ENCODE assay signal across 23 mouse cellular contexts in genomic region chr13:59950281-59950680, GRCm38 (mm10).
DNase-seq lines count a peak whose midpoint lies in the region; ATAC-seq and TF ChIP-seq lines count a peak whose summit lies in the region.
"Had no signal": no experiment of that assay in that cellular context is flagged by ENCODE, and none has a peak within 500 bp of the region (broad histone marks: within the 10 kb centered on the region; RNA-seq: fewer than 3 reads in every experiment).

No protein-coding gene starts in this region.

- WGBS in intestine, embryonic 16.5 days: 83% methylated on average over 3 of the region's 3 CpGs
- 87% methylated on average over 3 of the region's 3 CpGs for WGBS in intestine, embryonic 15.5 days
- 86% methylated on average over 3 of the region's 3 CpGs for WGBS in kidney, embryonic 14.5 days
- WGBS in intestine, postnatal 0 days: 70% methylated on average over 3 of the region's 3 CpGs

- TF ChIP-seq CTCF in intestine, postnatal 0 days (IDR thresholded peaks at IDR 0.05; ENCODE audit: low read depth): no peak

- no peaks in the 10 kb centered on the region for H3K9me3 ChIP-seq in intestine, embryonic 16.5 days (ENCODE audit: control insufficient read depth, low read length)
- no peaks in the 10 kb centered on the region for H3K9me3 ChIP-seq in intestine, embryonic 15.5 days
- H3K9me3 ChIP-seq in kidney, embryonic 14.5 days (ENCODE audit: control insufficient read depth, low read length): no peaks in the 10 kb centered on the region
- H3K9me3 ChIP-seq in intestine, postnatal 0 days (ENCODE audit: control insufficient read depth): no peaks in the 10 kb centered on the region
- H3K9me3 ChIP-seq: forebrain, embryonic 13.5 days; heart, embryonic 12.5 days; limb, embryonic 13.5 days; liver, embryonic 13.5 days; megakaryocyte, embryonic 14.5 days; midbrain, embryonic 13.5 days had no signal

- no peaks in the 10 kb centered on the region for H3K27me3 ChIP-seq in intestine, embryonic 16.5 days (replicated peaks; ENCODE audit: control insufficient read depth, insufficient read depth, low read length)
- H3K27me3 ChIP-seq in intestine, embryonic 15.5 days (replicated peaks): no peaks in the 10 kb centered on the region
- no peaks in the 10 kb centered on the region for H3K27me3 ChIP-seq in kidney, embryonic 14.5 days (ENCODE audit: control insufficient read depth, insufficient read depth, low read length)
- H3K27me3 ChIP-seq in intestine, postnatal 0 days (replicated peaks; ENCODE audit: control insufficient read depth, insufficient read depth, low read length): no peaks in the 10 kb centered on the region
- H3K27me3 ChIP-seq: forebrain, embryonic 13.5 days; heart, embryonic 12.5 days; limb, embryonic 13.5 days; liver, embryonic 13.5 days; megakaryocyte, embryonic 14.5 days; midbrain, embryonic 13.5 days had no signal

- no peaks in the 10 kb centered on the region for H3K36me3 ChIP-seq in intestine, embryonic 16.5 days (ENCODE audit: control insufficient read depth, insufficient read depth, low read length)
- H3K36me3 ChIP-seq in intestine, embryonic 15.5 days: no peaks in the 10 kb centered on the region
- no peaks in the 10 kb centered on the region for H3K36me3 ChIP-seq in kidney, embryonic 14.5 days (ENCODE audit: control insufficient read depth, insufficient read depth, low read length)
- no peaks in the 10 kb centered on the region for H3K36me3 ChIP-seq in intestine, postnatal 0 days (ENCODE audit: control insufficient read depth, insufficient read depth)
- H3K36me3 ChIP-seq: heart, embryonic 12.5 days; limb, embryonic 13.5 days; liver, embryonic 13.5 days; midbrain, embryonic 13.5 days had no signal

- H3K9ac ChIP-seq in intestine, embryonic 16.5 days (ENCODE audit: low read depth, low read length): no peak overlapping the region
- no peak overlapping the region for H3K9ac ChIP-seq in intestine, embryonic 15.5 days
- H3K9ac ChIP-seq in kidney, embryonic 14.5 days (ENCODE audit: low read depth, low read length): no peak overlapping the region
- no peak overlapping the region for H3K9ac ChIP-seq in intestine, postnatal 0 days (ENCODE audit: low read depth, low read length)
- H3K9ac ChIP-seq: forebrain, embryonic 13.5 days; heart, embryonic 12.5 days; limb, embryonic 13.5 days; liver, embryonic 13.5 days; midbrain, embryonic 13.5 days had no signal

- H3K27ac ChIP-seq in intestine, embryonic 16.5 days (ENCODE audit: low read length): no peak overlapping the region
- no peak overlapping the region for H3K27ac ChIP-seq in intestine, embryonic 15.5 days
- H3K27ac ChIP-seq in kidney, embryonic 14.5 days (ENCODE audit: low read depth, low read length): no peak overlapping the region
- no peak overlapping the region for H3K27ac ChIP-seq in intestine, postnatal 0 days (ENCODE audit: low read depth, low read length)
- H3K27ac ChIP-seq: forebrain, embryonic 13.5 days; heart, adult 2 months; limb, embryonic 13.5 days; liver, embryonic 13.5 days; midbrain, embryonic 13.5 days had no signal

- H3K4me1 ChIP-seq in intestine, embryonic 16.5 days (ENCODE audit: control insufficient read depth, insufficient read depth, low read length): no peaks in the 10 kb centered on the region
- no peaks in the 10 kb centered on the region for H3K4me1 ChIP-seq in intestine, embryonic 15.5 days (replicated peaks)
- H3K4me1 ChIP-seq in kidney, embryonic 14.5 days (ENCODE audit: control insufficient read depth, insufficient read depth, low read length): peaks cover 11% of the 10 kb centered on the region
- no peaks in the 10 kb centered on the region for H3K4me1 ChIP-seq in intestine, postnatal 0 days (replicated peaks; ENCODE audit: control insufficient read depth, insufficient read depth, low read length)
- H3K4me1 ChIP-seq: liver, embryonic 13.5 days; megakaryocyte, embryonic 14.5 days had no signal

- ATAC-seq in intestine, embryonic 16.5 days: 0 out of 2 replicates have a peak, but pooled peaks have one; percentile 42
- no peak for ATAC-seq in intestine, embryonic 15.5 days
- no peak for ATAC-seq in kidney, embryonic 14.5 days (ENCODE audit: low FRiP score, low TSS enrichment)
- ATAC-seq in intestine, postnatal 0 days: 0 out of 2 replicates have a peak, but pooled peaks have one; percentile 38
- ATAC-seq: forebrain, embryonic 13.5 days; hindbrain, embryonic 16.5 days; lung, postnatal 0 days; midbrain, embryonic 13.5 days had no signal

- intact Hi-C loops in heart, postnatal 36 days (cut with DNase I): loop anchor here (5.0 kb wide), 2 partner anchors 227 to 517 kb away; partner anchors contain the start of gene Gas1

- DNase-seq in kidney, adult 9 months: peak; percentile 86
- DNase-seq in kidney, postnatal 25 days: peak; percentile 70 to 76
- DNase-seq in heart, postnatal 36 days: no peak
- DNase-seq: B cell, adult 2 months; cerebellum, adult 9-10 months; cerebellum, postnatal 36 days; gastrocnemius, postnatal 36 days; heart, adult 2 months; liver, embryonic 13.5 days; lung, adult 18-20 months; lung, postnatal 4 days; thymus, postnatal 4 days had no signal

- H3K4me3 ChIP-seq in intestine, embryonic 16.5 days (ENCODE audit: low read length): no peak overlapping the region
- H3K4me3 ChIP-seq in intestine, embryonic 15.5 days (replicated peaks): no peak overlapping the region
- H3K4me3 ChIP-seq in kidney, embryonic 14.5 days (ENCODE audit: low read length): no peak overlapping the region
- no peak overlapping the region for H3K4me3 ChIP-seq in intestine, postnatal 0 days (ENCODE audit: low read depth, low read length)
- H3K4me3 ChIP-seq: forebrain, embryonic 13.5 days; heart, adult 2 months; heart, embryonic 12.5 days; limb, embryonic 13.5 days; liver, embryonic 13.5 days; megakaryocyte, embryonic 14.5 days; midbrain, embryonic 13.5 days had no signal

- H3K4me2 ChIP-seq in intestine, embryonic 16.5 days (ENCODE audit: low read depth, low read length): no peak overlapping the region
- H3K4me2 ChIP-seq in intestine, embryonic 15.5 days (replicated peaks): no peak overlapping the region
- H3K4me2 ChIP-seq in kidney, embryonic 14.5 days (replicated peaks; ENCODE audit: low read depth, low read length): no peak overlapping the region
- H3K4me2 ChIP-seq in intestine, postnatal 0 days (replicated peaks; ENCODE audit: low read depth): no peak overlapping the region
- H3K4me2 ChIP-seq: forebrain, embryonic 13.5 days; heart, embryonic 12.5 days; limb, embryonic 13.5 days; liver, embryonic 13.5 days; midbrain, embryonic 13.5 days had no signal

Comparison
In these comparisons a context has a peak if more than half of its experiments do, and no peak if none do; other contexts are left out.
1. ATAC-seq: peak in intestine, embryonic 16.5 days (single experiment) and intestine, postnatal 0 days (single experiment); none in intestine, embryonic 15.5 days (single experiment) and kidney, embryonic 14.5 days (single experiment).
2. DNase-seq: peak in kidney, adult 9 months (single experiment) and kidney, postnatal 25 days (2 of 2); none in heart, postnatal 36 days (0 of 2).